Mouse (Mus musculus) C2C12 (cell line): Measurements from ENCODE around the gene Bag3.

Experiments used
- CEBPB ChIP-seq: IDR thresholded peaks from one replicate; pipeline ENCODE4 v1.6.1; 2011; ENCODE audit warnings: low read depth, mild to moderate bottlenecking, control low read depth, moderate library complexity
- CTCF ChIP-seq: IDR thresholded peaks from one replicate; pipeline ENCODE4 v1.5.1; 2011; ENCODE audit not compliant: control insufficient read depth, insufficient read depth, insufficient read length
- FOSL1 ChIP-seq: IDR thresholded peaks from one replicate; pipeline ENCODE4 v1.8.0; 2011; ENCODE audit warnings: mild to moderate bottlenecking, low read length; ENCODE audit not compliant: poor library complexity, insufficient read depth, severe bottlenecking
- MAX ChIP-seq: IDR thresholded peaks from one replicate; pipeline ENCODE4 v1.6.1; 2011; ENCODE audit warnings: mild to moderate bottlenecking, control low read depth
- MYOD1 ChIP-seq: IDR thresholded peaks from one replicate; pipeline ENCODE4 v1.6.1; 2011; ENCODE audit warnings: low read depth; ENCODE audit not compliant: control insufficient read depth, insufficient read length
- MYOG ChIP-seq: IDR thresholded peaks from one replicate; pipeline ENCODE4 v1.6.1; 2011; ENCODE audit not compliant: control insufficient read depth, insufficient read length; ENCODE audit errors: extremely low read depth
- USF1 ChIP-seq: IDR thresholded peaks from one replicate; pipeline ENCODE4 v1.6.1; 2011; ENCODE audit warnings: low read depth, mild to moderate bottlenecking, control low read depth, moderate library complexity

DNA sequence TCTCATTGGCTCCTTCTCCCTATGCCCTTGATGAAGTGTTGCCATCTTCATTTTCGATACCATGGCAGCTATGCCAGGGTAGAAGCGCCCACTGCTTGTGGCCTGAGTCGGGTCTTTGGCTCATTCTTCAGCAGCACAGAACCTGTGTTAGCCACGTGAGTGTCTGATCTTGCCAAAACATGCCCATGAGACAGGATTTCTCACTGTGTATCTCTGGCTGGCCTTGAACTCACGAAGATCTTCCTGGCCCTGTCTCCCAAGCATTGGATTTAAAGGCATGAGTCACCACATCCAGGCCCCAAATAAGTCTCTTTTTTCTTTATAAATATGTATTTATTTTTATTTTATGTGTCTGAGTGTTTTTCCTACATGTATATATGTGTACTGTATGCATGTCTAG, 51.8 kb downstream of the Bag3 start:
- no peak for TF ChIP-seq CTCF
- TF ChIP-seq CEBPB: no peak
- no peak for TF ChIP-seq USF1
- no peak for TF ChIP-seq MAX
- no peak for TF ChIP-seq MYOG
- no peak for TF ChIP-seq FOSL1
- no peak for TF ChIP-seq MYOD1
